Mouse (Mus musculus): ENCODE results near the gene Mitd1.
A peak's percentile ranks its signal among the peaks of the same experiment; 100 is the strongest.

Mitd1 gene

GRCm38 (mm10) chr1:37890025-37890652 lies at the start of gene Mitd1, which contains the start of gene Mrpl30:
Gene Mitd1 (minus strand): TSS chr1:37890411.
Gene Mrpl30 (plus strand): TSS chr1:37890477.
- H3K27me3 ChIP-seq (ENCODE audit: control insufficient read depth, insufficient read depth, low read length, poor library complexity, severe bottlenecking), result no peaks in the 10 kb centered on the region
- peaks cover 2% of the 10 kb centered on the region for H3K36me3 ChIP-seq (ENCODE audit: control insufficient read depth, insufficient read depth, low read length, poor library complexity, severe bottlenecking)
- DNase-seq (ENCODE audit: low read depth, low spot score), result peak; percentile 90

GRCm38 (mm10) chr1:37931806-37932205 lies 41.6 kb upstream of the Mitd1 start:
- no peaks in the 10 kb centered on the region for H3K27me3 ChIP-seq (ENCODE audit: control insufficient read depth, insufficient read depth, low read length, poor library complexity, severe bottlenecking)
- no peaks in the 10 kb centered on the region for H3K36me3 ChIP-seq (ENCODE audit: control insufficient read depth, insufficient read depth, low read length, poor library complexity, severe bottlenecking)
- DNase-seq (ENCODE audit: low read depth, low spot score), result peak; percentile 19

DNA sequence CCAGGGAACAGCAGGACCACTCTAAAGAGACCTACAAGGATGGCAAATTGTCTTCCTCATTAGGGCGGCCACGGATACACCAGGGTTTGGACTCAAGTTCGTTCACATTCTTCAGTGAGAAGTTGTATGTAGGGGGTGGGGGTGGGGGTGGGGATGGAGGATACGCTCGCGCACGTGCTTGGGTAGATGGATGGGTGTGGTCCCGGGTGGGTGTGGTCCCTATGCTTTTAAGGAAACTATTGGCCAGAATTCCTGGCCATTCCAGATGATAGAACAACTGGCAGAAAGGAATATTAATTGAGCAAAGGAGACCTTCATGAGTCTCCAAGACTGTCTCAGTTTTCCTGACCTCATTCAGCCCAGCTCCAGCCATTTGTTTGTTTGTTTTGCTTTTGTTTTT lies 35.8 kb upstream of the Mitd1 start:
- no peaks in the 10 kb centered on the region for H3K27me3 ChIP-seq (ENCODE audit: control insufficient read depth, insufficient read depth, low read length, poor library complexity, severe bottlenecking)
- no peaks in the 10 kb centered on the region for H3K36me3 ChIP-seq (ENCODE audit: control insufficient read depth, insufficient read depth, low read length, poor library complexity, severe bottlenecking)
- DNase-seq (ENCODE audit: low read depth, low spot score), result no peak

DNA sequence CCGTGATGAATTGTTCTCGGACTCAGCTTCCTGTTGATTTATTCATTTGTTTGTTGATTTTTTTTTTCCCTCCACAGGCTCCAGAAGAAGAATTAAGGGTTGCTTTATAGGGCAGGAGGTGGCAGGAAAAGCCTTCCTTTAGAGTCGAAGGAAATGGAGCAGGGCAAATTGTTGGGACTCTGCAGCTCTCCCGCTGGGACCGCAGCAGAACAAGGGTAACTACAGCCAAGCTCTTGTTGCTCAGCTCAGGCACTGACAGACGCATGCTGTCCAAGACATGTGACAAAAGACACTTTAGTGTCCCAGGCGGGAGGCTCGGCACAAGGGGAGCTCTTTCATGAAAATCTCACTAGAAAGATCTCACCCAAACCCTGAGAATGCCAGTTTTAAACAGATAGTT lies 32.3 kb upstream of the Mitd1 start:
- DNase-seq (ENCODE audit: low read depth, low spot score), result no peak
- Histone ChIP-seq H3K36me3 (ENCODE audit: control insufficient read depth, insufficient read depth, low read length, poor library complexity, severe bottlenecking) (no peaks in the 10 kb centered on the region), H3K27me3 (ENCODE audit: control insufficient read depth, insufficient read depth, low read length, poor library complexity, severe bottlenecking) (no peaks in the 10 kb centered on the region)

DNA sequence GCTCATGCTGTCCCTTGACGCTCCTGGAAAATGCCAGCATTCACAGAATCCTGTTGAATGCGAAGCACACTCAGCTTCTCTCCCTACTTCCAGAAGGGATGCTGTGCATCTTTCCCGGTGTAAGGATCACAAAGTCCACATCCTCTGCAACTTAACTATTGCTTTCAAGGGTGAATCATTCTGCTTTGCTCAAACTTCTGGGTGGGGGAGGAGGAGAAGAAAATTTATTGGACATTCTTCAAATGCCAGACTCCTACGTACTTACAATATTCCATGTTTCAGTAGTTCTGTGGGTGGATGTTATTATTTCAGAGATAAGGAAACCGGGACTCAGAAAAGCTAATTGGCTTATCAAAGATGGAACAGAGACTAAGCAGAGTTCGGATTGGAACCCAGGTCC lies 27.9 kb upstream of the Mitd1 start:
- no peaks in the 10 kb centered on the region for H3K27me3 ChIP-seq (ENCODE audit: control insufficient read depth, insufficient read depth, low read length, poor library complexity, severe bottlenecking)
- no peak for DNase-seq (ENCODE audit: low read depth, low spot score)
- no peaks in the 10 kb centered on the region for H3K36me3 ChIP-seq (ENCODE audit: control insufficient read depth, insufficient read depth, low read length, poor library complexity, severe bottlenecking)

- no peak for DNase-seq (ENCODE audit: low read depth, low spot score)
- no peaks in the 10 kb centered on the region for H3K27me3 ChIP-seq (ENCODE audit: control insufficient read depth, insufficient read depth, low read length, poor library complexity, severe bottlenecking)
- H3K36me3 ChIP-seq (ENCODE audit: control insufficient read depth, insufficient read depth, low read length, poor library complexity, severe bottlenecking), result no peaks in the 10 kb centered on the region
Observed at GRCm38 (mm10) chr1:37917666-37918065, 27.5 kb upstream of the Mitd1 start.

DNA sequence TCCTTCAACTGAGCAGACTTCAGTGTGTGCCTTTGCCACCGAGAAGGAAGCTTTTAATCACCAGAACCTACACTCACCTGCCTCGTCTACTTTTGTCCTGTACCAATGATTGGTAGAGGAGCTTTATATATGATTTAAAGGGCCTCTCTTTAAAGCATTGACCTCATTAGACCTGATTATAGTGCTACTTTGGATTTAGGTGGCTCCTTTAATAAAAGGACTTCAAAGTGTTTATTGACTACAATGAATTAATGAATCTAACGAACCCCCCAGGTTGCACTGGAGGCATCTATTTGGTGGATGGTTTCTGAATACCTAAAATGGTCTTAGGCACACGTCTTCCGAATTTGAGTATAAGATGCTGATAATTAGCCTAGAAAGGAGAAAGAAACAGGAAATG lies 26.2 kb upstream of the Mitd1 start, which contains the start of gene Lyg2:
TSS of gene Lyg2 (minus strand) at position 101 of the 400 bp plus-strand sequence.
- no peaks in the 10 kb centered on the region for H3K36me3 ChIP-seq (ENCODE audit: control insufficient read depth, insufficient read depth, low read length, poor library complexity, severe bottlenecking)
- H3K27me3 ChIP-seq (ENCODE audit: control insufficient read depth, insufficient read depth, low read length, poor library complexity, severe bottlenecking), result no peaks in the 10 kb centered on the region
- DNase-seq (ENCODE audit: low read depth, low spot score), result no peak

DNA sequence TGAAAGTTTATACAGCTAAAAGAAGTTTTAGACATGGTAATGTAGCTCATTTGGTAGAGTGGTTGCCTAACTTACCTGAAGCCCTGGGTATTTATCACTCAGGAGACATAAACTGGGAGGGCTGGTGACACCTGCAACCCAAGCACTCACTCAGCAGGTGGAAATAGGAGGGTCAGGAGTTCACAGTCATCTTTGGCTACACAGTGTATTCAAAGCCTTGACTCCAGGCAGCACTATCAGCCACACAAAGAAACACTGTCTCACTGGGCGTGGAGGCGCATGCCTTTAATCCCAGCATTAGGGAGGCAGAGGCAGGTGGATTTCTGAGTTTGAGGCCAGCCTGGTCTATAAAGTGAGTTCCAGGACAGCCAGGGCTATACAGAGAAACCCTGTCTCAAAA lies 22.5 kb upstream of the Mitd1 start:
- no peaks in the 10 kb centered on the region for H3K36me3 ChIP-seq (ENCODE audit: control insufficient read depth, insufficient read depth, low read length, poor library complexity, severe bottlenecking)
- no peaks in the 10 kb centered on the region for H3K27me3 ChIP-seq (ENCODE audit: control insufficient read depth, insufficient read depth, low read length, poor library complexity, severe bottlenecking)
- DNase-seq (ENCODE audit: low read depth, low spot score), result no peak

DNA sequence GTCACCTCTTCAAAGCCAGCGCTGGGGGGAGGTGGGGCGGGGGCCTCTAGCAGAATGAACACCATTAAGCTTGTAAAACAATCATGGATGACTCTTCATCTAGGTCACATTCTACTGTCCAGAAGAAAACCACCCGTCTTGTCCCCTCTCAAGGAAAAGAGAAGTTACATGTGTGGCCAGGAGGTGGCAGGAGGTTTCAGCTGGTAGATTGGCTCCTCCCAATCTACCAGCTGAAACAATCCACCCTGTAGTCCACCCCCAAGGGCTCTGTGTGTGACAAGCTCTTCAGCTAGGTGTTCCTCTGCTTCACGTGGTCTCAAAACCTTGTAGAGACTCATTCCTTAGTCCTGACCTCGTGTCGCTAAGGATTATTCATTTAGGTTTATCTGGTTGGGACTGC lies 13.0 kb upstream of the Mitd1 start:
- peak; percentile 36 for DNase-seq (ENCODE audit: low read depth, low spot score)
- H3K36me3 ChIP-seq (ENCODE audit: control insufficient read depth, insufficient read depth, low read length, poor library complexity, severe bottlenecking), result peaks cover 7% of the 10 kb centered on the region
- H3K27me3 ChIP-seq (ENCODE audit: control insufficient read depth, insufficient read depth, low read length, poor library complexity, severe bottlenecking), result no peaks in the 10 kb centered on the region

- no peaks in the 10 kb centered on the region for H3K27me3 ChIP-seq (ENCODE audit: control insufficient read depth, insufficient read depth, low read length, poor library complexity, severe bottlenecking)
- peaks cover 12% of the 10 kb centered on the region for H3K36me3 ChIP-seq (ENCODE audit: control insufficient read depth, insufficient read depth, low read length, poor library complexity, severe bottlenecking)
- no peak for DNase-seq (ENCODE audit: low read depth, low spot score)
Observed at GRCm38 (mm10) chr1:37900288-37900687, 10.1 kb upstream of the Mitd1 start.

- Histone ChIP-seq H3K36me3 (ENCODE audit: control insufficient read depth, insufficient read depth, low read length, poor library complexity, severe bottlenecking) (peaks cover 12% of the 10 kb centered on the region), H3K27me3 (ENCODE audit: control insufficient read depth, insufficient read depth, low read length, poor library complexity, severe bottlenecking) (no peaks in the 10 kb centered on the region)
- no peak for DNase-seq (ENCODE audit: low read depth, low spot score)
Observed at GRCm38 (mm10) chr1:37899816-37900215, 9.6 kb upstream of the Mitd1 start.

DNA sequence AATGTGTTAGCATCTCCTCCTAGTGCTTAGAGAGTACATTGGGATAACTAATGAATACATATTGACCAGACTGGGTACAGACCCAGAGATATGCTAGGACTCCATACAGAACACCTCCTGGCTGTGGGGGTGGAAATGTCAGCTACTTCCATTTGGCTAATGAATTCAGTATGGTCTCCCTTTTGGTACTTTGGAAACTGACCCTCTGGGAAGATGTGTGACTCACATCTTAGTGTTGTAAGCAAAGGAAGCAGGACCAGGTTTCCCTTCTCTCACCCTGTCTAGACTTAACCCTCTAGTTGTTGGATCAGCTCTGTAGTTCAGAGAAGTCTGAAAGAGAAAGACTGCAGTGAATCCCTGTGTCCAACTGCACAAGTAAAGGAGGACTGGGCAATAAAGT lies 4.4 kb upstream of the Mitd1 start:
- no peak for DNase-seq (ENCODE audit: low read depth, low spot score)
- peaks cover 12% of the 10 kb centered on the region for H3K36me3 ChIP-seq (ENCODE audit: control insufficient read depth, insufficient read depth, low read length, poor library complexity, severe bottlenecking)
- no peaks in the 10 kb centered on the region for H3K27me3 ChIP-seq (ENCODE audit: control insufficient read depth, insufficient read depth, low read length, poor library complexity, severe bottlenecking)

DNA sequence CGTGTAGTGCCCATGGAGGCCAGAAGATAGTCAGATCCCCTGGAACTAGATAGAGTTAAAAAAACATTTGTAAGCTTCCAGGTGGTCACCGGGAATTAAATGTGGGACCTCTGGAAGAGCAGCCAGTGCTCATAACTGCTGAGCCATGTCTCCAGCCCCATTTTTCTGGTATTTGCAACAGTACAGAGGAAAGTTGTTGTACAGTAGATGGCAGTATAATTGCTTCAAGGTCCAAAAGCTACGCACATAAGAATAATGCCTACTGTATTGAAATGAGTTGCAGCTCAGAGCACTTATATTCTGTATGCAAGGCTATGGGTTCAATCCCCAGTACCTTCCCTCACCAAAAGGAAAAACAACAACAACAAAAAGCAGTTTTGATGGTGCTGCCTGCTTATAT lies 1.2 kb upstream of the Mitd1 start:
- Histone ChIP-seq H3K36me3 (ENCODE audit: control insufficient read depth, insufficient read depth, low read length, poor library complexity, severe bottlenecking) (peaks cover 2% of the 10 kb centered on the region), H3K27me3 (ENCODE audit: control insufficient read depth, insufficient read depth, low read length, poor library complexity, severe bottlenecking) (no peaks in the 10 kb centered on the region)
- peak; percentile 47 for DNase-seq (ENCODE audit: low read depth, low spot score)

DNA sequence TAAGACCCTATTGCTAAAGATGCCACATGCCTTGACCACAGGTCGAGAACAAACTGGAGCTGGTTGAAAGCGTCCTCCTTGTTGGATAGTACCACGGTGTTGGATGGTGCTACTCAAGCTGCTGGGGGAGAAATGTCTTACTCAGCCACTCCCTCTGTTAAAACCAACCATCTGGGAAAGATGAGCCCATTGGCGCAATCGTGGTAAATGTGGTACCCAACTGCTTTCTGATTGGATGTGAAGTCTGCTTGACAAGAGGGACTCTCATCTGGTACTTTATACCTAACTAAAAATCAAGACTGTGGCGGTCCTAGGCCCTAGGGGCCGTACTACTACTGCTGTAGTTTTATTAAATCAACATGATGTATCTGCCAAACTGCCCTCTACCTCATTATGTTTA lies 1.0 kb downstream of the Mitd1 start:
- DNase-seq (ENCODE audit: low read depth, low spot score), result no peak
- Histone ChIP-seq H3K27me3 (ENCODE audit: control insufficient read depth, insufficient read depth, low read length, poor library complexity, severe bottlenecking) (no peaks in the 10 kb centered on the region), H3K36me3 (ENCODE audit: control insufficient read depth, insufficient read depth, low read length, poor library complexity, severe bottlenecking) (no peaks in the 10 kb centered on the region; the same call in 1 of the 2 replicates)

DNA sequence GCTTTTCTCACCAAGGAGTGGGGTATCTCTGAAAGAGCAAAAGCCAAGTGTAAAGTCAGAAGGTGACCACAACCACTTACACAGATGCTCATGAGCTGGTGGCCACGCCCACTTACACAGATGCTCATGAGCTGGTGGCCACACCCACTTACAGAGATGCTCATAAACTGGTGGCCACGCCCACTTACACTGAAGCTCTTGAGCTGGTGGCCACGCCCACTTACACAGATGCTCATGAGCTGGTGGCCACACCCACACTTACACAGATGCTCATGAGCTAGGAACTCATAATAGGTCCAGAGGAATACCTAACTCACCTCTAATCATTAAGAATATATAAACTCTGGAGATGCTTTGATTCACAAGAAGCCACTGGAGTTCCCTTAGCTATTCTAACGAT lies 5.8 kb downstream of the Mitd1 start:
- Histone ChIP-seq H3K27me3 (ENCODE audit: control insufficient read depth, insufficient read depth, low read length, poor library complexity, severe bottlenecking) (no peaks in the 10 kb centered on the region), H3K36me3 (ENCODE audit: control insufficient read depth, insufficient read depth, low read length, poor library complexity, severe bottlenecking) (peaks cover 6% of the 10 kb centered on the region)
- DNase-seq (ENCODE audit: low read depth, low spot score), result peak; percentile 64

- DNase-seq (ENCODE audit: low read depth, low spot score), result no peak
- H3K27me3 ChIP-seq (ENCODE audit: control insufficient read depth, insufficient read depth, low read length, poor library complexity, severe bottlenecking), result no peaks in the 10 kb centered on the region
- peaks cover 6% of the 10 kb centered on the region for H3K36me3 ChIP-seq (ENCODE audit: control insufficient read depth, insufficient read depth, low read length, poor library complexity, severe bottlenecking)
Observed at GRCm38 (mm10) chr1:37883411-37883810, 6.8 kb downstream of the Mitd1 start.

All from splenic B cell, adult 2 months (primary cell).